Mouse (Mus musculus) stomach, postnatal 0 days (tissue): Measurements from ENCODE around the gene Helt. TPM values are rescaled to one million over a fixed set of nuclear protein-coding genes. Genes with fewer than 3 reads are reported as not detected.

Source experiments
- ATAC-seq: fragments of 200-750 bp; cut with Nextera tagmentation; 2 replicates; pipeline ENCODE4 v1.8.0; 2017; ENCODE audit not compliant: low FRiP score, low TSS enrichment
- DNase-seq: peaks from one replicate; pipeline ENCODE4 v3.0.0-alpha.2; 2016; ENCODE audit warnings: low spot score
- H3K27ac ChIP-seq: fragments of 300-500 bp; sonication (generic); replicated peaks from 2 replicates; pipeline ENCODE4 v1.5.1; 2014; ENCODE audit warnings: mild to moderate bottlenecking, control low read depth
- H3K27me3 ChIP-seq: fragments of 300-500 bp; sonication (generic); 2 replicates; pipeline ENCODE4 v1.6.1; 2014; ENCODE audit warnings: low read length; ENCODE audit not compliant: control insufficient read depth, insufficient read depth
- H3K36me3 ChIP-seq: fragments of 300-500 bp; sonication (generic); 2 replicates; pipeline ENCODE4 v1.6.1; 2014; ENCODE audit warnings: low read length, mixed read lengths; ENCODE audit not compliant: control insufficient read depth, insufficient read depth
- H3K4me1 ChIP-seq: fragments of 300-500 bp; sonication (generic); replicated peaks from 2 replicates; pipeline ENCODE4 v1.6.1; 2014; ENCODE audit warnings: antibody characterized with exemption; ENCODE audit not compliant: control insufficient read depth, insufficient read depth
- H3K4me2 ChIP-seq: fragments of 300-500 bp; sonication (generic); replicated peaks from 2 replicates; pipeline ENCODE4 v1.6.1; 2014; ENCODE audit warnings: low read depth, mild to moderate bottlenecking, control low read depth, moderate library complexity
- H3K4me3 ChIP-seq: fragments of 300-500 bp; sonication (generic); 2 replicates; pipeline ENCODE4 v1.5.1; 2014; ENCODE audit warnings: low read depth, low read length, control low read depth
- H3K9ac ChIP-seq: fragments of 300-500 bp; sonication (generic); 2 replicates; pipeline ENCODE4 v1.6.1; 2014; ENCODE audit warnings: mild to moderate bottlenecking, low read length, control low read depth, mixed read lengths
- H3K9me3 ChIP-seq: fragments of 300-500 bp; sonication (generic); 2 replicates; pipeline ENCODE4 v1.6.1; 2016; ENCODE audit warnings: low read length; ENCODE audit not compliant: control insufficient read depth
- CTCF ChIP-seq: IDR thresholded peaks from 2 replicates; pipeline ENCODE4 v1.5.1; 2016; ENCODE audit warnings: antibody characterized with exemption, low read depth, mild to moderate bottlenecking, moderate library complexity
- EP300 ChIP-seq: optimal IDR thresholded peaks from 2 replicates; pipeline ENCODE3; 2016; ENCODE audit warnings: antibody characterized with exemption
- whole genome bisulfite sequencing: fragments of 180-500 bp; shearing (Covaris S2); extraction: QIAGEN DNeasy Blood & Tissue Kit; methylation state at CpG from one replicate; pipeline ENCODE4 v1.1.7; 2014; 5-methylcytosine and 5-hydroxymethylcytosine counted together
- polyA plus RNA-seq: library from polyadenylated mRNA; unstranded; fragments of >200 nt; fragmentation: Nextera tagmentation; extraction: Ambion mirVana; gene quantifications from 2 replicates; pipeline ENCODE4 v1.2.1, GENCODE M21; 2015

Gene Helt
- polyA plus RNA-seq, 1 experiment from 2014 or later: not detected

DNA sequence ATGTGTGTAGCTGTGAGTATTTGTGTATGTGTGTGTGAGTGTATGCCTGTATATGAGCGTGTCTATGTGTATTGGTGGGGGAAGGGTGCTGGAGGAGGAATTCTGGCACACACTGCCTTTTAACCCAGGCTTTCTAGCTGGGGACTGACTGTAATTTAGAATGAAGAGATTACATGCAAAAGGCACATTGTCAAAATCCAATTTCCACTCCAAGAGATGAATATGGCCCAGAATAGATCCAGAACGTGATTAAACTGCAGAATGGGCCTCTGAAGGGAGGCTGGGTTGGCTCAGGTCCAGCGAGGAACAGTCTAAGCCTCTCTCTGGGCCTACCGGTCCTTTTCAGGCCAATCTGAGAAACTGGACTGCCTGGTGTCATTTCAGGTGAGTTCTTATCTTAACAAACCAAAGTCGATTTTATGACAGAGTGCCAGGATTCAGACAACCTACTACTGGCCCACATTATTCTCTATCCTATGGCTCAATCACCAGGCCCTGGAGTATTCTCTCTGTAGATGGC, 29.3 kb upstream of the Helt start:
- ATAC-seq (peak; percentile 39; the same call in 1 of the 2 replicates), DNase-seq (peak; percentile 41)
- H3K9ac ChIP-seq: no peak overlapping the region

DNA sequence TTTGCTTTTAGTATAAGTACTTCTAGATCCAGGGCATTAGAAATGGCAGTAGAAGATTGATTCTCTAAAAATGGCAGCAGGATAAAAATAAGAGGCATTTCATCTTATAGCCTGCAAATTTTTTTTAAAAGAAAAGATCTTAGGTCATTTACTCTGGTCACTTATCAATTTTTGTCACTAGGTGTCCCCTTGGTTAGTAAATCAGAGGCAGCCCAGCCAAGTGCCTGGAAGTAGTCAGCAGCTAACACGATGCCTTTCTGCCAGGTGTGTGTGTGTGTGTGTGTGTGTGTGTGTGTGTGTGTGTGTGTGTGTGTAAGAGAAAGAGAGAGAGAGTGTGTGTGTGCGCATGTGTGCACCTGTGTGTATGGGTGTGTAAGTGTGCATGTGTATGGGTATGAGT, 28.4 kb upstream of the Helt start:
- Histone ChIP-seq H3K9ac (no peak overlapping the region), H3K4me2 (no peak overlapping the region), H3K27ac (no peak overlapping the region), H3K4me1 (no peaks in the 10 kb centered on the region; the same call in 1 of the 2 replicates), H3K36me3 (no peaks in the 10 kb centered on the region), H3K9me3 (no peaks in the 10 kb centered on the region), H3K27me3 (no peaks in the 10 kb centered on the region), H3K4me3 (no peak overlapping the region)
- TF ChIP-seq EP300 (no peak), CTCF (peak; percentile 48)
- WGBS: 62% methylated on average over 2 of the region's 2 CpGs
- no peak for DNase-seq
- no peak for ATAC-seq

More for the DNA sequence above, 29.3 kb upstream of the Helt start:
- Histone ChIP-seq H3K4me1 (no peaks in the 10 kb centered on the region; the same call in 1 of the 2 replicates), H3K9me3 (no peaks in the 10 kb centered on the region), H3K4me2 (no peak overlapping the region), H3K36me3 (no peaks in the 10 kb centered on the region), H3K27ac (no peak overlapping the region), H3K27me3 (no peaks in the 10 kb centered on the region), H3K4me3 (no peak overlapping the region)
- WGBS: 23% methylated on average over 5 of the region's 5 CpGs
- TF ChIP-seq CTCF: no peak
- no peak for TF ChIP-seq EP300

DNA sequence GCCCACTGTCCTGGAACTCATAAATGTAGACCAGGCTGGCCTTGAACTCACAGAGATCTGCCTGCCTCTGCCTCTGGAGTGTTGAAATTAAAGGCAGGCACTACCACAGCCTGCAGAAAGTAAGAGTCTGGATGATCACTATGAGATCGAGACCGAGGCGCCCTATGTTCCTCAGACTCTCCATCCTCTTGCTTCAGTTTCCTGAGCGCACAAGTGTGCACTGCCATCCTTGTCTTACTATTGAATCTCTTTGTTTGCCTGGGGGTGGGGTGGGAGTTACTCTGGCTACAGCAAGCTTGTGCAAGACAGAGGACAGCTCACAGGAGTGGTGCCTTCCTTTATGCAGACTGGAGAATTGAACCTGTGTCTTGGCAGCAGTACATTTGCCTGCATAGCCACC, 27.9 kb upstream of the Helt start:
- 96% methylated on average over 4 of the region's 4 CpGs for WGBS

DNA sequence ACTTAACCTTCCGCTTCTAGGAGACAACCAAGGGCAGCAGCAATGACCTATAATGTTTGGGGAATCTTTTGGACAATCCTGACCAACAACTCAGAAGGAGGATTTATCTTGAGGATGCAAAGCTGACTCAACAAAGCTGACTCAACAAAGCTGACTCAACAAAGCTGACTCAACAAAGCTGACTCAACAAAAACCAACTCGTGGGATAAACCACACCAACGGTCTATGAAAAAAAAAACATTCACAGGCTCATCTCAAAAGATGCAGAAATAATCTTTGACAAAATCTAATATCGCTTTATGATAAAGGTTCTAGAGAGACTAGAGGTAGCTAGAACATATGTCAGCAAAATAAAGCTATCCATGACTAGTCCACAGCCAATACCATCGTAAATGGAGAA, 24.3 kb upstream of the Helt start:
- DNase-seq (no peak), ATAC-seq (no peak)
- Histone ChIP-seq H3K9ac (no peak overlapping the region), H3K4me2 (no peak overlapping the region), H3K4me1 (no peaks in the 10 kb centered on the region; the same call in 1 of the 2 replicates), H3K9me3 (no peaks in the 10 kb centered on the region), H3K27ac (no peak overlapping the region), H3K36me3 (no peaks in the 10 kb centered on the region), H3K4me3 (no peak overlapping the region), H3K27me3 (no peaks in the 10 kb centered on the region)
- 87% methylated on average over 5 of the region's 5 CpGs for WGBS
- TF ChIP-seq CTCF (no peak), EP300 (no peak)

More for the DNA sequence above, 27.9 kb upstream of the Helt start:
- no peaks in the 10 kb centered on the region for H3K9me3 ChIP-seq
- no peaks in the 10 kb centered on the region for H3K36me3 ChIP-seq
- ATAC-seq: no peak
- H3K9ac ChIP-seq: no peak overlapping the region
- no peak overlapping the region for H3K27ac ChIP-seq
- DNase-seq: no peak
- TF ChIP-seq EP300 (no peak), CTCF (no peak)
- H3K4me3 ChIP-seq: no peak overlapping the region
- H3K27me3 ChIP-seq: no peaks in the 10 kb centered on the region
- H3K4me2 ChIP-seq: no peak overlapping the region
- H3K4me1 ChIP-seq: no peaks in the 10 kb centered on the region; the same call in 1 of the 2 replicates

DNA sequence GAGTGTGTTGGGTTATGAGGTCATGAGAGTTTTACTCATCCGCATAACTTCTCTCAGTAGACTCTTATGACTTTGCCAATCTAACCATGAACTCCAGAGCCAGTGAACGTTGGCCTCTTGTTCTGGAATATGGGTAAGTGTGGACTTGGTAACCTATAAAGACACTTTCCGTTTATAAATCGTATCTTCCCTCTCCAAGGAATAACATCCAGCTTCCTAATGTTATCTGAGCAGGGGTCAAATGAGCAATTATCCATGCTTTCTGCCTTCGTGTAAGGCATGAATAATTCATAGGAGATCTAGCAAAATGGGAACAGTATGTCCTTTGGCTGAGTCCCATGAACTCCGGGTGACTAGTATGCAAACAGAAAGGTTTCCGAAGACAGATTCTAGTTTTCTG, 22.7 kb upstream of the Helt start:
- H3K36me3 ChIP-seq: no peaks in the 10 kb centered on the region
- H3K27me3 ChIP-seq: no peaks in the 10 kb centered on the region
- no peak overlapping the region for H3K4me3 ChIP-seq
- no peaks in the 10 kb centered on the region for H3K4me1 ChIP-seq
- ATAC-seq (no peak), DNase-seq (no peak)
- H3K9me3 ChIP-seq: no peaks in the 10 kb centered on the region
- 78% methylated on average over 7 of the region's 7 CpGs for WGBS
- no peak overlapping the region for H3K9ac ChIP-seq
- H3K27ac ChIP-seq: no peak overlapping the region
- TF ChIP-seq CTCF (no peak), EP300 (no peak)
- H3K4me2 ChIP-seq: no peak overlapping the region

- Histone ChIP-seq H3K4me2 (no peak overlapping the region), H3K4me1 (no peaks in the 10 kb centered on the region), H3K9me3 (no peaks in the 10 kb centered on the region), H3K36me3 (no peaks in the 10 kb centered on the region), H3K27me3 (no peaks in the 10 kb centered on the region), H3K9ac (no peak overlapping the region), H3K4me3 (no peak overlapping the region), H3K27ac (no peak overlapping the region)
- DNase-seq: no peak
- no peak for TF ChIP-seq EP300
- TF ChIP-seq CTCF: no peak
- ATAC-seq: no peak
- 83% methylated on average over 3 of the region's 3 CpGs for WGBS
Measured at GRCm38 (mm10) chr8:46313798-46314197, 19.3 kb upstream of the Helt start.
